Mouse (Mus musculus) brain, embryonic 14.5 days (tissue): ENCODE results near the gene Hdgf. TPM values are rescaled to one million over a fixed set of nuclear protein-coding genes. Genes with fewer than 3 reads are reported as not detected.

ENCODE experiments used
- DNase-seq: peaks from one replicate; pipeline ENCODE4 v3.0.0-alpha.2; 2011; ENCODE audit warnings: low read depth
- CTCF ChIP-seq: fragments of 200-500 bp; IDR thresholded peaks from 2 replicates; pipeline ENCODE4 v1.5.1; 2012; ENCODE audit warnings: inconsistent platforms, mild to moderate bottlenecking, moderate library complexity, borderline replicate concordance; ENCODE audit not compliant: insufficient read depth, insufficient read length; ENCODE audit errors: extremely low read depth
- POLR2A ChIP-seq: fragments of 200-500 bp; IDR thresholded peaks from 2 replicates; pipeline ENCODE4 v1.6.1; 2012; ENCODE audit warnings: mild to moderate bottlenecking, inconsistent platforms, borderline replicate concordance; ENCODE audit not compliant: poor library complexity, insufficient read depth, insufficient read length, severe bottlenecking; ENCODE audit errors: extremely low read depth
- polyA plus RNA-seq: library from polyadenylated mRNA; depleted of rRNA; stranded (reverse); fragments of >200 nt; gene quantifications from 2 replicates; pipeline ENCODE4 v1.2.3, GENCODE M21; 2012

Hdgf gene
- polyA plus RNA-seq, 1 experiment = 172 TPM

- TF ChIP-seq CTCF (no peak), POLR2A (no peak)
- no peak for DNase-seq
Measured at GRCm38 (mm10) chr3:87934026-87934425, 27.9 kb downstream of the Hdgf start.

GRCm38 (mm10) chr3:87934501-87934900 is 28.4 kb downstream of the Hdgf start:
- DNase-seq = no peak
- TF ChIP-seq POLR2A (no peak), CTCF (0 out of 2 replicates have a peak, but pooled peaks have one; percentile 3)

- DNase-seq = no peak
- TF ChIP-seq POLR2A = no peak
- no peak for TF ChIP-seq CTCF
Measured at GRCm38 (mm10) chr3:87935201-87935600, 29.1 kb downstream of the Hdgf start.

- TF ChIP-seq POLR2A = no peak
- peak; percentile 92 for TF ChIP-seq CTCF
- peak; percentile 89 for DNase-seq
Measured at GRCm38 (mm10) chr3:87935776-87936175, 29.7 kb downstream of the Hdgf start.

- DNase-seq = no peak
- no peak for TF ChIP-seq CTCF
- no peak for TF ChIP-seq POLR2A
Measured at GRCm38 (mm10) chr3:87940611-87941010, 34.5 kb downstream of the Hdgf start.

- no peak for TF ChIP-seq CTCF
- no peak for DNase-seq
Measured at GRCm38 (mm10) chr3:87942471-87942870, 36.4 kb downstream of the Hdgf start.

GRCm38 (mm10) chr3:87943586-87943985 is 37.5 kb downstream of the Hdgf start:
- no peak for DNase-seq
- TF ChIP-seq CTCF (no peak), POLR2A (no peak)

GRCm38 (mm10) chr3:87944838-87945600 is 38.9 kb downstream of the Hdgf start:
- peak; percentile 74 for DNase-seq
- TF ChIP-seq CTCF = no peak
- TF ChIP-seq POLR2A = no peak

- TF ChIP-seq CTCF (no peak), POLR2A (no peak)
- peak; percentile 47 for DNase-seq
Measured at GRCm38 (mm10) chr3:87945781-87946540, 39.8 kb downstream of the Hdgf start.

GRCm38 (mm10) chr3:87946541-87946860 is 40.4 kb downstream of the Hdgf start:
- no peak for DNase-seq
- TF ChIP-seq CTCF (no peak), POLR2A (no peak)

GRCm38 (mm10) chr3:87947056-87947810 is 41.1 kb downstream of the Hdgf start:
- TF ChIP-seq CTCF = no peak
- no peak for TF ChIP-seq POLR2A

GRCm38 (mm10) chr3:87947811-87948199 is 41.7 kb downstream of the Hdgf start:
- TF ChIP-seq POLR2A (no peak), CTCF (no peak)
- no peak for DNase-seq

More at GRCm38 (mm10) chr3:87947056-87947810, 41.1 kb downstream of the Hdgf start:
- DNase-seq = peak; percentile 35
